In genomic region chr9:63135356-63135755, GRCm38 (mm10) we compare ENCODE assay signal across 8 mouse cellular contexts. TPM values are rescaled to one million over a fixed set of nuclear protein-coding genes. Genes with fewer than 3 reads are reported as not detected.
DNase-seq lines count a peak whose midpoint lies in the region; ATAC-seq and TF ChIP-seq lines count a peak whose summit lies in the region.

No protein-coding gene starts in this region.

- peaks cover 73% of the 10 kb centered on the region for H3K27me3 ChIP-seq in megakaryocyte, embryonic 14.5 days (replicated peaks)
- peaks cover 63% of the 10 kb centered on the region for H3K27me3 ChIP-seq in limb, embryonic 14.5 days (ENCODE audit: control insufficient read depth, insufficient read depth, low read length)
- peaks cover 62% of the 10 kb centered on the region for H3K27me3 ChIP-seq in stomach, embryonic 15.5 days (replicated peaks)

- peaks cover 64% of the 10 kb centered on the region for H3K4me1 ChIP-seq in megakaryocyte, embryonic 14.5 days
- peaks cover 14% of the 10 kb centered on the region for H3K4me1 ChIP-seq in limb, embryonic 14.5 days (ENCODE audit: control insufficient read depth, insufficient read depth, low read length)
- H3K4me1 ChIP-seq in stomach, embryonic 15.5 days: peaks cover 9% of the 10 kb centered on the region

- H3K4me3 ChIP-seq in megakaryocyte, embryonic 14.5 days (replicated peaks): peak overlapping the region; percentile 87
- peak overlapping the region; percentile 30 for H3K4me3 ChIP-seq in limb, embryonic 14.5 days (replicated peaks; ENCODE audit: low read length)
- H3K4me3 ChIP-seq in stomach, embryonic 15.5 days (replicated peaks): peak overlapping the region; percentile 27

- WGBS in limb, embryonic 14.5 days: 2% methylated on average over 11 of the region's 11 CpGs
- WGBS in stomach, embryonic 15.5 days: 5% methylated on average over 11 of the region's 11 CpGs

- H3K9me3 ChIP-seq in megakaryocyte, embryonic 14.5 days: no peaks in the 10 kb centered on the region
- H3K9me3 ChIP-seq in limb, embryonic 14.5 days (ENCODE audit: control insufficient read depth, low read length): no peaks in the 10 kb centered on the region
- no peaks in the 10 kb centered on the region for H3K9me3 ChIP-seq in stomach, embryonic 15.5 days

- no peak for ATAC-seq in CD4-positive, CD25-positive, alpha-beta regulatory T cell, adult 4 months
- ATAC-seq in megakaryocyte, adult 5-6 weeks (ENCODE audit: poor library complexity, severe bottlenecking): no peak
- ATAC-seq in limb, embryonic 14.5 days (ENCODE audit: low FRiP score, low read depth): no peak
- no peak for ATAC-seq in stomach, embryonic 15.5 days (ENCODE audit: insufficient read depth, low FRiP score, low read depth)

- no peak for TF ChIP-seq POLR2A in limb, embryonic 14.5 days (IDR thresholded peaks at IDR 0.05; ENCODE audit: borderline replicate concordance, extremely low read depth, insufficient read depth, insufficient read length)

- H3K36me3 ChIP-seq in megakaryocyte, embryonic 14.5 days (replicated peaks; ENCODE audit: low read length): no peaks in the 10 kb centered on the region
- H3K36me3 ChIP-seq in limb, embryonic 14.5 days (ENCODE audit: control insufficient read depth, insufficient read depth, low read length): no peaks in the 10 kb centered on the region
- H3K36me3 ChIP-seq in stomach, embryonic 15.5 days: no peaks in the 10 kb centered on the region

- DNase-seq in CD4-positive, CD25-positive, alpha-beta regulatory T cell, adult 2 months (ENCODE audit: low read depth, low spot score): peak; percentile 36
- no peak for DNase-seq in limb, embryonic 14.5 days (ENCODE audit: low spot score)
- no peak for DNase-seq in ovary, postnatal 36 days (ENCODE audit: low spot score)
- no peak for DNase-seq in urinary bladder, postnatal 4 days (ENCODE audit: low spot score in 2 of 2)

- no peak overlapping the region for H3K27ac ChIP-seq in limb, embryonic 14.5 days (replicated peaks; ENCODE audit: low read depth, low read length)
- no peak overlapping the region for H3K27ac ChIP-seq in stomach, embryonic 15.5 days

- 0 out of 2 replicates have a peak overlapping the region, but pooled peaks have one; percentile 35 for H3K9ac ChIP-seq in limb, embryonic 14.5 days (ENCODE audit: low read depth, low read length, severe bottlenecking)
- no peak overlapping the region for H3K9ac ChIP-seq in stomach, embryonic 15.5 days

- peak overlapping the region; percentile 51 for H3K4me2 ChIP-seq in limb, embryonic 14.5 days (replicated peaks; ENCODE audit: low read depth, low read length, severe bottlenecking)
- peak overlapping the region; percentile 55 for H3K4me2 ChIP-seq in stomach, embryonic 15.5 days

RNA-seq across cellular contexts. Expression of gene Skor1, which starts 13.4 kb away (rescaled TPM):
- polyA plus RNA-seq in CD4-positive, CD25-positive, alpha-beta regulatory T cell, adult 4 months (2017; shearing (Covaris generic)): not detected
- polyA plus RNA-seq in megakaryocyte, embryonic 14.5 days (2012; ENCODE audit: insufficient read depth, low replicate concordance): 0.13 TPM in 1 of 2 replicates, not detected in the other
- total RNA-seq in megakaryocyte, adult 5-6 weeks (2015): 0.27 TPM in 1 of 2 replicates, not detected in the other
- total RNA-seq in megakaryocyte, adult 5-6 weeks (2017): not detected in 2 replicates
- polyA plus RNA-seq in limb, embryonic 14.5 days (2012; rRNA removed): 0.11 and 0.24 TPM in 2 replicates
- 0.08 TPM in 1 of 2 replicates, not detected in the other for polyA plus RNA-seq in limb, embryonic 14.5 days (2014; fragmentation: Nextera tagmentation; extraction: Ambion mirVana)
- polyA plus RNA-seq in stomach, embryonic 15.5 days (2015; fragmentation: Nextera tagmentation; extraction: Ambion mirVana): 0.05 TPM in 1 of 2 replicates, not detected in the other

Comparison
In these comparisons a context has a peak if more than half of its experiments do, and no peak if none do; other contexts are left out.
1. H3K4me3 ChIP-seq: peak in every context shown above with its lines; median percentile 87 in megakaryocyte, embryonic 14.5 days; 30 in limb, embryonic 14.5 days; 27 in stomach, embryonic 15.5 days.